Mouse (Mus musculus) CD4-positive, CD25-positive, alpha-beta regulatory T cell, adult 2 months (primary cell): ENCODE results near the gene Washc1.
"Not testable (repeated sequence)": the region's sequence is repeated elsewhere in the genome, so short reads cannot be mapped to it uniquely, and the experiment has no call there.

Experiments used
- DNase-seq: peaks from one replicate; pipeline ENCODE4 v3.0.0-alpha.2; 2012; ENCODE audit warnings: low read depth, low spot score

The Washc1 gene

DNA sequence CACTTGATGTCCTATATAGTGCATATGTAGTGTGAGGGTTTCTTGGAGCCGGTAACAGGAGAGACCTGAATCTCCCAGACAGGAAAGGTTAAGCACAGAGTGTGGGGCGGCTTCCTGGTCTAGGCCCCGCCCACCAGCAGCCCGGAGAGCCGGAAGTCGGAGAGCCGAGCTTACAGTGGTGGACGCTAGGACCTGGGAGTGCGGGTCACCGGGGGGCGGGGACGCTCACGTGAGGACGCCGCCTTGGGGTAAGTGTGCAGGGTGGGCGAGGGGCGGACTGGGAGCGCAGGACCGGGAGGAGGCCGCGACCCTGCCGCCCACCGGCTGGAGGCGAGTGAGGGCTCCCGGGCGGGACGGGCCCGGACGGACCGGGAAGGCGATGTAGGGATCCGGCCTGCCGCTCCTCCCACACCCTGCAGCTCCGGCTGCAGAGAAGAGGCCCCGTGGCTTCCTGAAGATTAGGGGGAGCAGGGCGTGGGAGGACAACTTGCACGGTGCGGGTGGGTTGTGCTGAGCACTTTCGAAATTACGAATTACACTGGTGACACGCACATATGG, at the start of gene Washc1:
Gene Washc1 (plus strand): TSS at position 144 of the 558 bp plus-strand sequence.
- peak; percentile 92 for DNase-seq

DNA sequence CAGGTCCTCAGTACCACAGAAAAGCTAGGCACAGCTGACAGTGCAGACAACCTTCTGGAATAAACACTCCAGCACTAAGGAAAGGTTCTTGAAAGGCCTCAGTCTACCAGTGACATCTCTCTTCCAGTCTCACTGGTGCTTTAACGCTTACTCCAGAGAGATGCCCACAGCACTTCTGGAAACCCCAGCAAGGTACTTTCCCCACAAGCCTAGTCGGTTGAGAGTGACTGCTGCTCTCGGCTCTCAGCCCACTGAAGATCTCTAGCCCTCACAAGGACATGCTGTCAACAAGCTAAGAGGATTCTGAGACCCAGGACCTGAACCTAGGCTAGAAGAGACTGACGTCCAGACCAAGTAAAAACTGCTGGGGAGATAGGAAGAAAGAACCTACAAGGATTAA, 46.2 kb upstream of the Washc1 start:
- DNase-seq = peak; percentile 58

DNA sequence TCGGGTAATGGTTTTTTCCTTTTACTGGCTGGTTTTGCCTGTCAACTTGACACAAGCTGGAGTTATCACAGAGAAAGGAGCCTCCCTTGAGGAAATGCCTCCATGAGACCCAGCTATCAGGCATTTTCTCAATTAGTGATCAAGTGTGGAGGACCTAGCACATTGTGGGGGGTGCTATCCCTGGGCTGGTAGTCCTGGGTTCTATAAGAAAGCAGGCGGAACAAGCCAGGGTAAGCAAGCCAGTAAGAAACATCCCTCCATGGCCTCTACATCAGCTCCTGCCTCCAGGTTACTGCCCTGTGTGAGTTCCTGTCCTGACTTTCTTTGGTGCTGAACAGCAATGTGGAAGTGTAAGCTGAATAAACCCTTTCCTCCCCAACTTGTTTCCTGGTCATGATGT, 42.3 kb upstream of the Washc1 start:
- DNase-seq = not testable (repeated sequence)

DNA sequence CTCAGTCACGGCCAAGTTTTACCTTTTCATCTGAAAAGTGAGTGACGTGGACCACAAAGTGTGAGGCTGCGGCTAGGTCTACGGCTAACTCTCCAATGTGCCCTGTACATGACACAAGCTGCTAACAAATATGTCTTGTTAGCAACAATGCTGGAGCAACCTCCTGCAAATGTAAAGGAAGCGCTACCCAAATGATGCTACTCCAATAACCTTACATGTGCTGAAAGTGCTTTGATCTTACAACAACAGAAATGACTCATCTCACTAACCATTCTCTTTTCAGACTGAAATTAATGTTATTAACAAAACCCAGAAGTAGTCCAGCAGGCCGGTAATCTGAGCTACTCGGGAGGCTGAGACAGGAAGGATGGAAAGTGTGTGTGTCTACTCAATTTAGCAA, 37.4 kb upstream of the Washc1 start:
- peak; percentile 68 for DNase-seq

DNA sequence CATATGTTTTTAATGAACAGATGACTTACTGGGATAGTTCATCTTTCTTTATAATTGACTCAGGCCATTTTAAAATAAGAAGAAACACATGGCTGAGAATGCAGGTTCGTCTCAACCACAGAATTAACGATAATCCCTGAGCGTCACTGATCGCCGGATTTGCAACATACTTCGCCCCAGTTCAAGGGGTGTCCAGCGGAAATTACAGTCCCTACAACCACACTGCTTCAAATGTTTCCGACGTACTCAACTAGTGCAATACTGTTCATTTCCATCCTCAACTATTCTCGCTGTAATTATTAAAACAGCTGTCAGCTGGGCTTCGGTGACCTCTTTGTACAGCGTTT, 35.5 kb upstream of the Washc1 start:
- peak; percentile 58 for DNase-seq

DNA sequence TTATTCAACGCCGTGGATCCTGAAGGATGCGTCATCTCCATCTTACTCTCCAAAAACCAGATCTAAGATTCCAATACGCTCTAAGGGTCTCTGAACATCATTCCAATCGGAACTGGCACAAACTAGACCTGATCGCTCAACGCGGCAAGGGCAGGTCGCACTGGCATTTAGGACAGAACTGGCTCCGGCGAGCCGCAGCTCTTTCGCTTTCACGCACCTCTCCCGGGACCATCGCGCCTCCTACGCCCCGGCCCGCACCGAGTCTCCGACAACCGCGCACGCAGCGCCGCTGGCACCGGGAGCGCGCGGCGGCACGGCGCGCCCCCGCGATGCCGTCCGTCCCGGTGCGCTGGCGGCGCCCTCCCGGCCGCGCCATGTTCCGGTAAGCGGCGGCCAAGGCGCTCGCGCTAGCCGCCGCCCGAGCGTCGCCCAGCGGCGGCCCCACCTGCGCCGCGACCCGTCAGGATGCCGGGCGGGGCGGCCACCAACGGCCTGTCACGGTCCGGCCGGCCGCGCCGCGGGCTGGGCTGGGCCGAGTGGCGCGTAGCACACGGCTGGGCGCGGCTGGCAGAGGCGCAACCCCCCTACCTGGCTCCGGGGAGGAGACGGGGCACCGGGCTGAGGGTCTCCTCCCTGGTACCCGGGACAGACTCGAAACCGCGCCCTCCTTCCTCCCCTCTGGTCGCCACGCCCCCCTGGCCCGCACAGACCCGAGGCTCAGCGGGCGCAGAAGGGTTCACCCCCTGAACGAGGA, 35.0 kb upstream of the Washc1 start:
- DNase-seq = peak; percentile 70

DNA sequence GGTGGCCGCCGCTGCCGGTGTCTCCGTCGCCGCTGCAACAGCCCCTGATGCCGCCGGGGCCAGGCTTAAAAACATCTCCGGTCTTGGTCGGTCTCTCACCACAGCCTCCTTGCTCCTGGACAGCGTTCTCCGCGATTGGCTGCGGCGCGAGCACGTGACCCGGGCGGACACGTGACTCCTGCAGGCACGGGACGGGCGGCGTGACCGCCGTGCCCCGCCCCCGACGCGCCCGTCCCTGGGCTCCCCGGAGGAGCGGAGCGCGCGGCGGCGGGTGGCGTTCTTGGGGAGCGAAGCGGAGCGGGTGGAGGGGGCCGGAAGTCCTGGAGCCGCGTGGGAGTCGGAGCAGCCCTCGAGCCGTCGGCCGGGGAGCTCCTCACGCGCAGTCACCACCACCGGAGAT, 34.4 kb upstream of the Washc1 start, which contains the start of gene Ankrd12:
Gene Ankrd12 (minus strand): TSS at position 156 of the 400 bp plus-strand sequence.
- DNase-seq = peak; percentile 98

DNA sequence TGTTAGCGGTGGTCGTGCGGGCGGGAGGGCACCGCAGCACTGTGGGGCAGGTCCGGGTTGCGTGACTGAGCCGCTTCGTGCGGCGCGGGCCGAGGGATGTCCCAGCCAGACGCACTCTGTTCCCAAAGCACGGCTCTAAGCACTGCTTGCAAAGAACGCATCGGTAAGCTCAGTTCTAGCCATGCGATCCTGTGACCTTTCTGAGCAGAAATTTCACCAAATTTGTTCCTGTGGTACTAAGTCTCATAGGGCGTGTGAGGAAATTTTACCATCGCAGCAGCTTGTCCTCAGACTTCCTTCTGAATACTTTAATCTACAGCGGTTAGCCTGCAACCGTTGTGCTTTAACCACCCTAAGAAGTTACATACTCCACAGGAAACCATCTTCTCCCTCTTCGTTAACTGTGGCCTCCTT, 33.9 kb upstream of the Washc1 start:
- no peak for DNase-seq

DNA sequence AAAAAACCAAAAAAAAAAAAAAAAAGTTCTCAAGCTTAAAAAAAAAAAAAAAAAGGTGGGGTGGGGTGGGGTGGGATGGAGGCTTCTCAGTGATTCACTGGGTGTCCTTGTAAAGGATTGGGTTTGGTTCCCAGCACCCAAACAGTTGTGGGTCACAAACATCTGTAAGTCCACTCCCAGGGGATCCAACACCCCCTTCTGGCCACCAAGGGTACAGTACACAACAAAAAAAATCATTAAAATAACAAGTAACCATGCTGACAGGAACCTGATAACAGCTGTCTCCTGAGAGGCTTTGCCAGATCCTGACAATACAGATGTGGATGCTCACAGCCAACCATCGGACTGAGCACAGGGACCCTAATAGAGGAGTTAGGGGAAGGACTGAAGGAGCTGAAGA, 26.9 kb upstream of the Washc1 start:
- no peak for DNase-seq

DNA sequence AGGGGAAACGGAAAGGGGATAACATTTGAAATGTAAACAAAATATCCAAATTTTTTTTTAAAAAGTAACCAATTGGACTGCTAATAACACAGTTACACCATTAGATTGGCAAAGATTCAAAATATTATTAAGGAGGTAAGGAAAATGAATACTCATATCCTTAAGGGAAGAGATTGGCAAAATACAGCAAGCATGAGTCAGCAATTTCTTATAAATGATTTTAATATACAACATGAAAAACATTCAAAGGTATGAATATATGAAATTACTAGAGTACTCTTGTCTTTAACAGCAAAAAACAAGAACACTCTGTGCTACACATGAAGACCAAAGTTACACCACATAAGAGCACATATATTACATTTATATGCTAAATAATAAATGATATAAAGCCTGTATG, 26.3 kb upstream of the Washc1 start:
- DNase-seq = no peak

DNA sequence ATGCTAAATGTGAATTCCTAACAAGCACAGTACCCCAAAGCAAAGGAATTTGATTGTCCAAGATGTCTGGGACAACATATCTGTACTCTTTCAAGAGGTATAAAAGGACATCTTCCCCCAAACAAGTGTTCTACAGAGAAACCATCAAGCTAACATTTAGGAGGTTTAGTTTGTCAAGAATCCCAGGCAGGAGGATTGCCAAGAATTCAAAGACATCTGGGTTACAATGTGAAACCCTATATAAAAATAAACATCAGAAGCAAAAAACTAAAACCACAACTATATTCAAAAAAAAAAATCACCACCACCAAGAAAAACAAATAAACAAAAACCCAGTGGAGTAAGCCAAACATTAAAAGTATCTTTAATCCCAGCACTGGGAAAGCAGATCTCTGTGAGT, 21.1 kb upstream of the Washc1 start:
- DNase-seq = no peak

DNA sequence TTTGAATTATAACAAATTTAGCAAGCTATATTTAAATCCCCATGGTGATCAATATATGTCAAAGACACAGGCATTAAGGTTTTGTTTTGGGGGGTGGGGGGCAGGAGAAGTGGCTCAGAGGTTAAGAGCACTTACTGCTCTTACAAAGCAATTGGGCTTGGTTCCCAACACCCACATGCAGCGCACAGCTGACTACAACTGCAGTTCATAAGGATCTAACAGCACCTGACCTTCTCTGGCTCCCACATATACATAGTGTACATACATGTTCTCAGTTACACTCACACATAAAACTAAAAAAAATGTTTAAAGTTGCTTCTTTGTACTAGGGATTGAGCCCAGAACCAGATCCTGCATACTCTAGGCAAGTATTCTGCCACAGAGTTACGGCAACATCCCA, 20.0 kb upstream of the Washc1 start:
- no peak for DNase-seq

DNA sequence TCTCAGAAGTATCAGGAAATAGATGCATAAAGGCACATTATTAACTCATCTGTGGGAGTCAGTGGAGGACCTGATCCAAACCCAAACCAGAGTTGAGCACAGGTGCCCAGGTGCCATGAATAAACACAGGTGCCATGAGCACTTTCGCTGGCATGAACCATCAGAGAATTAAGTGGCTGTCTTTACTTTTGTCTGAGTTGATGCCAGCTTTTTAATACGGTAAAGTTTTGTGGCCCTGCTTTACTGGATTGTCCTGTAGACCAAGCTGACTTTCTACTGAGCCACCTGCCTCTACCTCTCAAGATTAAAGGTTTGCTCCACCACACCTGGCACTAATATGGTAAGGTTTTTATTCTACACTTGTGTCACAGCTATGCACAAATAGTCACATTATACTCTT, 19.3 kb upstream of the Washc1 start:
- DNase-seq = no peak

DNA sequence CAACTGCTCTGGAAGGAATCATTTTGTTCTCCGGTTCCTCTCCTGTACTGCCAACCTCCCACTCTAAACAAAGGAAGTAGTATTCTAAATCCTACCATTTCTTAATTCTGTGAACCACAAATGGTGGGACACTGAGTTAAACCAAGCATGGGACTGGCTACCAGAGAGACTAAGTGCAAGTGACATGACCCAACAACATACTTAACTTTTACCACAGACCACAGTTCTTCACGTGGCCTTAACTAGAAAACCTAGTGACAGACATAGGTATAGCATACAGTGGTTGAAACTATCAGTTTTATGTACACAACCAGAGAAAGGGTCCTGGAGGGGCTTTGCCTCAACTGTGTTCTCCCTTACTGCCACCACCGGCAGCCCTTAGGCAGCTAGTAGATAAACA, 18.7 kb upstream of the Washc1 start:
- no peak for DNase-seq

DNA sequence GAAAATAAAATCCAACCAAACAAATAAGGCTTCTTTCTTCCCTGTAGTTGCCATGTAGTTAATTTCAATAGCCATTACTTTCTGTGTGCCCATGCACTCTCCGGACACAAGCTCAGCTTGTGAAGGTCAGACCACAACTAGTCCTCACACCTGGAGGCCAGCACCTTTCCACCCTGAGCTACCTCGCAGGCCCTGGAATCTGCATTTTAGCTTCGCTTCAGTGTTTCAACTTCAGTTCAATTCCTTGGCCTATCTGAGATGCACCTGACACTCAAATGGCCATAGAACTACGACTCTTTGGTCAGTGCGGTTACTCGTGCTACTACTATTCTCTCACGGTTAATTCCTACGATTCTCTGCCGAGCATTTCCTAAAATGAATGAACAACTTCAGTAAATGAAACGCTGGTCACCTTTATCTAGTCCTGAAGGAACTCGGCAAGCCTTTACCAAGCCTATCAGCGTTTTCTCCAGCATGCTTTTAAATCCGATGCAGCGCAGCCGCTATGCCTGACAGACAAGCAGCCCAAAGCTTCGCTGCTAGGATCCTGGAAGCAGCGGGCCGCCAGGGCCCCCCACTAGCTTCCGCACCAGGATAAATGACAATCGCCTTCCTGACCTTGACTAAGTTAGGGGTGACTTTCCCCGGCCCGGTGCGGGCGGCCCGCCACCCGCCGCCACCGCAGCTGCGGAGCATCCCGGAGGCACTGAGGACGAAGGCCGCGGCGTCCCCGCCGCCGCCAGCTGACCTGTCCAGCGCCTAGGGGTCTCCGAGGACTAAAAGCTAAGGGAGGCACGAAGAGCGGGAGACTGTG, 10.6 kb upstream of the Washc1 start:
- no peak for DNase-seq

DNA sequence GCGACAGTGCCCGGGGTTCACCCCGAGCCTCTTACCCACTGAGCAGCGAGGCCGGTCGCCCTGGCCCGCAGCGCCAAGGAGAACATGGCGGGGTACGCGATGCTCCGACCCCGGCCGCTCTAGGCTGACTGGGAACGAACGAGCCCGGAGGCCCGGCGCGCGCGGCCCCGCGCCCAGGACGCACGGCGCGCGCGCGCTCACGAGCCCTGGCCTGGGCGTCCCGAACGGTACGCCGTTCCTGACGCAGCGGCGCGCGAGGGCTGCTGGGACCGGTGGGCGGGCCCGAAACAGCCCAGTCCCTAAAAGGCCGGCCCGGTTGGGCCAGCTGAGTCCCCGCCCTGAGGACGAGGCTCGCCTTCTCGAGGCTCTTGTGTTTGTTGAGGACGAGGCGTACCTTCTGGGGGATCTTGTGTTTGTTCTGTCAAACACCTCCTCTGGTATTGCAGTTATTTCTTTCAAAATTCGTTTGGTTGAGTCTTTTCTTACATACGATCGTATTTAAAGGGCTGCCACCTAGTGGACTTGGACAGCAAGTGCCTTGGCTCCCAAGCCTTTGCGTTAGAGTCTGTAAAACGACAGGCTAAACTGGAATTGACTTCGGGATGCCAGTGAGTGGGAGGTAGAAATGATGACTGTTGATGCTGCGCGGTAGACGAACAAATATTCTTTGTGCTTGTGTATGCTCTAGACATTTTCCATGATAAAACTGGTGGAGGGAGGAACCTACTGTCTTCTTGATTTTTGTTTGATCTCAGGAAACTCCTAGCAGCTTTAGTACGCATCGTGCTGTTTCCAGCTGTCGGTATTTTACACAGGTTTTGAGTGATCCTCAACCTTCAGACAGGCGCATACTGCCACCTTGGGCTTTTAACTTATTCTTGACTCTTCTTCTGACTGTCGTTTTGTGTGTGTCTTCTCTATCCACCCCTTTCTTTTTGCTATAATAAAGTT, 9.7 kb upstream of the Washc1 start, which contains the start of gene Ndufv2:
Gene Ndufv2 (minus strand): TSS at position 180 of the 951 bp plus-strand sequence.
- peak; percentile 98 for DNase-seq

DNA sequence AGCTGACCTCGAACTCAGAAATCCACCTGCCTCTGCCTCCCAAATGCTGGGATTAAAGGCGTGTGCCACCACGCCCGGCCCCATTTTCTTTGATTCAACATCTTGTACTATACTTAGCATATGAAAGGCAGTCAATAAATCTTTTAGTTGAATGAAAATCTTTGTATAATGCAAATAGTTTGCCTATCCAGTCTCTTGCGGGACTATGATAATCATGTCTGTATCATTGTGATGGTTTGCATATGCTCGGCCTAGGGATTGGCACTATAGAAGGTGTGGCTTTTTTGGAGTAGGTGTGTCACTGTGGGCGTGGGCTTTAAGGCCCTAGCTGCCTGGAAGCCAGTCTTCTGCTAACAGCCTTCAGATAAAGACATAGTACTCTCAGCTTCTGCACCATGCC, 7.3 kb upstream of the Washc1 start:
- no peak for DNase-seq

DNA sequence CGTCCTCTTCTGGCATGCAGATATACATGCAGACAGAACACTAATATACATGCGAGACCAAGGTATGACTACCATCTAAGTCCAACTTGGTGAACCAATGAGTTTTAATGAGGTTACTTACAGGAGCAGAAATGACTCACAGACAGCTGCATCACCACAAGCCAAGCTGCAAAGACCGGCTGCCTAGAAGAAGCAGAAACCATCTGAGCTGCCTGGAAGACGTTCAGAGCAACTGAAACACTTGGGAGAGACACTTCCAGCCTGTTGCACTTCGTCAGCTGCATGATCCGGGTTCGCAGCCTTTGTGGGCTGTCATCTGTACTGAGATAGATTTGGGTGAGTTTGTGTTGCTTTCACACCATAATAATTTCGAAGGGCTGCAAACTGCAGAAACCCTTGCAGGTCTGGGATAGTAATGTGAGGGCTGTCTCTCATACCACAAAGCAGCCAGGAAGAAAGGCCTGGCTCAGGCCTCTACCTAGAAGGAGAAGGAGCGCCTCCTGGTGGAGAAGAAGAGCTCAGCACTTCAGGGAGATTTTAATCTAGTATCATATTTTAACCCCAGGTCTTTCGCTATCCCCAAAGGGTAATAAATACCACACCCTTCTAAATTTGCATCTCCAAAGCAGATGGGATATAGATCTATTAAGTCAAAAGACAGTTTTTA, 4.6 kb upstream of the Washc1 start:
- peak; percentile 86 for DNase-seq

DNA sequence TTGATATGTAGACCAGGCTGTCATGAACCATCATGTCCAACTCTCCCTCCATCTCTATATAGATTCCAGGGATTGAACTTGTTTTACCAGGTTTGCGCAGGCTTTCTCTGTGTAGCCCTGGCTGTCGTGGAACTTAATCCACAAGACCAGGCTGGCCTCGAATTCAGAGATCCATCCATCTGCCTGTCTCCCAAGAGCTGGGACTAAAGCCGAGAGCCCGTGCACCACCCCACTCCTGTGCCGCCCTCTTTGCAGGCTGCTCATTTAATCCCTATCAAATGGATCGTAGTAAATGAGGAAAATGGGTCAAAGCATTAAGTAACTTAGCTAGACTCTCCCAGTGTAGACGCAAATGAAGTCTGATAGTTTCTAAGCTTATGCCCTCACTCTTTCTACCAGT, 3.9 kb upstream of the Washc1 start:
- DNase-seq = no peak

DNA sequence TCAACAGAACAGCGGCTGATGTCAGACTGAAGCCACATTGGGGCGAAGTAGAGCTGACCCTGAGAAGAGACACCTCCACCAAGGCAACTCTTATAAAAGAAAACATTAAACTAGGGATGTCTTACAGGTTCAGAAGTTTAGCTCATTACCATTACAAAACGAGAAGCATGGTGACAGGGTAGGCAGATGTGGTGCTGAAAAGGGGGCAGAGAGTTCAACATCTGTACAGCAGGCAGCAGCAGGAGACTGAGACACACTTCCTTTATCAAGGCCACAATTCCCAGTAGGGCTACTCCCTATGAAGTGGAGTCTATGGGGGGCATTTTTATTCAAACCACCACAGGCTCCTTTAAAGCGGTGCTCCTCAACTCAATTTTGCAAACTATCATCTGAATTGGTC, 3.1 kb upstream of the Washc1 start:
- no peak for DNase-seq

DNA sequence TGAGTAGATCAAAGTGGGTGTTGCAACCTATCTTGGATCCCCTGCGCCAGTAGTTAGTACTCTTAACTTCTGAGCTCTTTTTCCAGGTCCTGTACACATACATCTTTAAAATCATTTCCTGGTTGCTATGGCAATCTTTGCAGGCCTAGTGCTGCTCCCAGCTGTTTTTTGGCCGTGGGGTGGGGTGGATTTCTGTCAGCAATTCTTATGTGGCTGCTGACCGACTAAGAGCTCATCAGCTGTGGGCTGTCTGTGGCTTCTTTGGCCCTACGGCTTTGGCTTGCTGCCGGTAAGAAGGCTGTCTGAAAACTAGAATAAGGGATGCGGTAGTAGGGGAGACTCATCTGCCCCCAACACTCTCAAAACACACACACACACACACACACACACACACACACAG, 599 bp upstream of the Washc1 start:
- peak; percentile 38 for DNase-seq
